Mouse (Mus musculus): ENCODE measurements at regions not wholly inside any gene's neighbourhood (a gene's known extent, or its start where the extent isn't known, plus 50 kb on each side); places are given as distances from the start of the nearest gene placed in this dataset.

GRCm38 (mm10) chr3:120886063-120886841 is 285.2 kb downstream of the Rwdd3 start:
- TF ChIP-seq CTCF (conservative IDR thresholded peaks at IDR 0.05; ENCODE audit: low read length) (no peak), NANOG (IDR thresholded peaks at IDR 0.05; ENCODE audit: borderline replicate concordance, low read length) (no peak), POU5F1 (IDR thresholded peaks at IDR 0.05; ENCODE audit: borderline replicate concordance, low read length) (no peak)

Data from E14TG2a.4 (cell line).